Mouse (Mus musculus) left cerebral cortex, adult 2 months (tissue): ENCODE data around the gene Npas1. TPM values are rescaled to one million over a fixed set of nuclear protein-coding genes. Genes with fewer than 3 reads are reported as not detected.

Experiments used
- DNase-seq, 2 experiments: peaks; one replicate each; pipeline ENCODE4 v3.0.0; 2021 to 2022; ENCODE audit warnings: low spot score in 2 of 2, mixed read lengths in 1 of 2; ENCODE audit errors: extremely low spot score in 1 of 2
- H3K27ac ChIP-seq: fragments of 200-600 bp; 2 replicates; pipeline ENCODE4 v1.8.1; 2022
- H3K4me3 ChIP-seq: fragments of 200-600 bp; 2 replicates; pipeline ENCODE4 v1.8.1; 2022
- CTCF ChIP-seq: fragments of 200-600 bp; IDR thresholded peaks from 2 replicates; pipeline ENCODE4 v1.8.1; 2022; ENCODE audit warnings: antibody characterized with exemption, mild to moderate bottlenecking, moderate library complexity
- intact Hi-C: fragments of 180-260 bp; cut with DNase I; formaldehyde crosslinking; loops from one replicate; pipeline ENCODE4 v1.15.1; 2025
- total RNA-seq, 2 experiments: library from RNA; stranded (reverse); gene quantifications; 2 replicates each; pipeline ENCODE4 v1.2.3; 2021

Npas1 gene
- total RNA-seq, 2 experiments from 2014 or later, result 10.2 to 11.5 TPM

GRCm38 (mm10) chr7:16435088-16435487 is 42.4 kb downstream of the Npas1 start:
- Histone ChIP-seq H3K27ac (no peak overlapping the region), H3K4me3 (no peak overlapping the region)
- TF ChIP-seq CTCF, result no peak
- no peak for DNase-seq
- intact Hi-C loops, result no loop called here

- TF ChIP-seq CTCF, result no peak
- H3K27ac ChIP-seq, result no peak overlapping the region
- no peak overlapping the region for H3K4me3 ChIP-seq
- no peak for DNase-seq
- intact Hi-C loops, result no loop called here
These were observed 44.1 kb downstream of the Npas1 start for GRCm38 (mm10) chr7:16433352-16433971.

- intact Hi-C loops, result loop anchor here (1.0 kb wide), 1 partner anchor 30 kb away; no protein-coding TSS in a partner anchor
- H3K27ac ChIP-seq, result no peak overlapping the region
- peak; percentile 88 for TF ChIP-seq CTCF
- DNase-seq, result peak; percentile 70 to 71
- no peak overlapping the region for H3K4me3 ChIP-seq
These were observed 51.3 kb downstream of the Npas1 start for GRCm38 (mm10) chr7:16426129-16426729.

GRCm38 (mm10) chr7:16425721-16426120 is 51.8 kb downstream of the Npas1 start:
- DNase-seq, result no peak
- no peak overlapping the region for H3K27ac ChIP-seq
- no peak overlapping the region for H3K4me3 ChIP-seq
- intact Hi-C loops, result loop anchor here (1.0 kb wide), 1 partner anchor 29 kb away; no protein-coding TSS in a partner anchor
- TF ChIP-seq CTCF, result no peak

GRCm38 (mm10) chr7:16423731-16424130 is 53.8 kb downstream of the Npas1 start:
- TF ChIP-seq CTCF, result no peak
- intact Hi-C loops, result no loop called here
- DNase-seq, result no peak

GRCm38 (mm10) chr7:16422222-16422856 is 55.2 kb downstream of the Npas1 start:
- TF ChIP-seq CTCF, result no peak
- DNase-seq, result no peak
- intact Hi-C loops, result no loop called here
- no peak overlapping the region for H3K4me3 ChIP-seq
- no peak overlapping the region for H3K27ac ChIP-seq

More at GRCm38 (mm10) chr7:16423731-16424130, 53.8 kb downstream of the Npas1 start:
- H3K4me3 ChIP-seq, result no peak overlapping the region
- no peak overlapping the region for H3K27ac ChIP-seq

GRCm38 (mm10) chr7:16420493-16421118 is 56.9 kb downstream of the Npas1 start:
- Histone ChIP-seq H3K4me3 (no peak overlapping the region), H3K27ac (no peak overlapping the region)
- TF ChIP-seq CTCF, result no peak
- DNase-seq, result no peak
- intact Hi-C loops, result no loop called here

- DNase-seq, result no peak
- Histone ChIP-seq H3K27ac (no peak overlapping the region), H3K4me3 (no peak overlapping the region)
- no peak; the same call in 1 of the 2 replicates for TF ChIP-seq CTCF
- intact Hi-C loops, result no loop called here
These were observed 58.8 kb downstream of the Npas1 start for GRCm38 (mm10) chr7:16418713-16419112.

- no peak for DNase-seq
- H3K27ac ChIP-seq, result no peak overlapping the region
- intact Hi-C loops, result no loop called here
- TF ChIP-seq CTCF, result no peak
- no peak overlapping the region for H3K4me3 ChIP-seq
These were observed 60.3 kb downstream of the Npas1 start for GRCm38 (mm10) chr7:16417141-16417771.

GRCm38 (mm10) chr7:16415426-16415825 is 62.1 kb downstream of the Npas1 start:
- no peak for TF ChIP-seq CTCF
- intact Hi-C loops, result no loop called here
- no peak for DNase-seq
- no peak overlapping the region for H3K27ac ChIP-seq
- no peak overlapping the region for H3K4me3 ChIP-seq

- no peak for TF ChIP-seq CTCF
- intact Hi-C loops, result no loop called here
- no peak for DNase-seq
- no peak overlapping the region for H3K4me3 ChIP-seq
- no peak overlapping the region for H3K27ac ChIP-seq
These were observed 64.6 kb downstream of the Npas1 start for GRCm38 (mm10) chr7:16412930-16413329.
